Mouse (Mus musculus) kidney, adult 8-10 months (tissue): ENCODE measurements at regions not wholly inside any gene's neighbourhood (a gene's known extent, or its start where the extent isn't known, plus 50 kb on each side); places are given as distances from the start of the nearest gene placed in this dataset.

Experiments
- DNase-seq, 2 experiments: peaks; one replicate each; pipeline ENCODE4 v3.0.0; 2022

DNA sequence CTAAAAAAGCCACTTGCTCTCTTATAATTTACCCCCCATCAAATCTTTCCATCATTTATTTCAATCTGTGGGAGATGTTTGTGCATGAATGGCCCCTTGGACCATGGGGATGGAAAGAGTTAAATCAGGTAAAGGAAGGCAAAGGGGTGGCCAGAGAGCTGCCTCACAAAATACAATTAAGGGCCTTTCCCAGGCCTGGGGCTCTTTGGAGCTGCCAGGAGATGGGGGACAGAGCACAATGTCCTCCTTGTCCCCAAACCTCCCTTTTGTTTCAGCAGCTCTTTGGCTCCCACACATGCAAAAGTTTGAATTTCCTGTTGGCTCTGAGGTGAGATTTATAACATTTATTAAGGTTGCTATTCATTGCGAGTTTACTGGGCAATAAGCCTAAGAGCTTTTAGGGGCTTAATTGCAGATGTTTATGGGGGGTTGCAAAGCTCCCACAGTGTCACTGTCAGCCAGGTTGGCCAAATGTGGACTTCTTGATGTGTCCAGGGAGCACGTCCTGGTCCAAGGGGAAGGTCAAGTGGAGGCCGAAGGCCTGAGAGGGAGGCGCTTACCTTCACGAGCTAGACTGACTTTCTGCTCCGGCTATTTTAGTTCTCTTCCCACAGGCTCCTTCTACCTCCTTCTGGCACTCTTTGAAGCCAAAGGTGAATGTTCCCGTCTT is 628.5 kb downstream of the Lmo4 start:
- no peak for DNase-seq

DNA sequence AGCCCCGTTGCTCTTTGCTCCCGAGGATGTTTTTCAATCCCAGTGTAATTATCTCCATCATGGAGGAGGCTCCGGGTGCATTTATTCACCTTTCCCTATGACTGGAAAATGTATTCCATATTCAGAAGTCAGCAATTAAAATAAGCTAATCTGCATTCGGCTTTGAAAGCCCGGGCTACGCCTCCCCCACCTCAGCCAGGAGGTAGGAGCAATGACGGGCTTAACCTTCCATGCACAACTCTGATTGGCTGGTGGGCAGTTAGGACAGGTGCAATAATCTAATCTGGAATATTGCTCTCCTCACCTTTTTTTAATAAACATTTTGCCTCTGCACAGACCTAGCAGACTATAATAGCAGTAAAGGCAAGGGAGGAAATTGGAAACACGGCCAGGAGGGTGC is 629.3 kb downstream of the Lmo4 start:
- no peak for DNase-seq

DNA sequence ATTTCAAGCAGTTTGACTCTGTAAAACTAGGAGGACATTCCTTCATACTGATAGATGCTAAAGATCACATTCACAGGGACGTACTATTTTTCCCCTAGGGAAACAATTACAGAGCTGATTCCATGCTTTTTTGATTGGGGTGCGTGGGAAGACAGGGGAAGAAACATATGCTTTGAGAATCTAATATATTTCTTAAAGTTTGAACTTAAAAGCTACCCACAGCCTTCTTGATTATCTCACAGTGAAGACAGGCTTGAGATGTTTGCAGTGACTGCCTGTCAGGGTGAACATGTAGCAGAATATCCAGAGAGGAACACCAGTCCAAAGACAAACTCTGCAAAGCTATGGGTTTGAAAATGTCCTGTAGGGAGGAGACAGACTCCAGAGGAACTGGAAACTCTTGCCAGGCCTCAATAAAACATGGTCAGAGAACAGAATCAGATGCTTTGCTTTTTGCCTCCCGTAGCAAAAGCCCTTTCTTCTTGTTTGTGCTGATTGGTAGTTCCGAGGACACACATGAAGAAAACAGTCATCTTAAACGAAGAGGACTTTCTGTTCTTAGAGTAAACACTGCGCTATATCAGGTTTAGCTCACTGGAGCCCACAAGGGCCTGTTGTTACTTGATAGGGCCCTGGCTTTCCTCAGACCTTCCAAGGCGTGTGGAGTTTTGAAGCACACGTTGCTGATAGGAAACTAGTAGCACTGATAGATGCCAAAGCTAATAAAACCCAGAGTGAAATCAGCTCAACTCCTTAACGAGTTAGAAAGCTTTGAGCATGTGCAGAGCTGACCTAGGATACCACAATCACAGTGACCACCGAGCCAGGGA is 630.8 kb downstream of the Lmo4 start:
- DNase-seq: no peak

DNA sequence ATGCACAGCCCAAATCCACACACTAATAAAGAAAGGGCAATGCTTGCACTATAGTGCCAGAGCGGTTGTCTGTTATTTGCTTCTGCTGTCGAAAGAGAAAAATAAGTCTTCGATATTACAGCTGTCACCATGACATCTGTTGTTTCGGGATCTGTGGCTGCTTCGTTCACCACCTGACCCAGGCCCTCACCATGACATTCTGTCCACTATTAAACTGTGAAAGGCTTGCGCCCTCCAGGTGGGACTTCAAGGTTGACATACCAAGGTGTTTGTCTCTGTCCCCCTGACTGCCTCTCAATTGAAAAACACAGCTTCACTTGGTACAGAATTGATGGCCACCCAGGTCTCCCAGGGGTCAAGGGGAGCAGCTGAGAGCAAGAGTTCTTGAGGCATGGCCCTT is 635.1 kb downstream of the Lmo4 start:
- no peak for DNase-seq

DNA sequence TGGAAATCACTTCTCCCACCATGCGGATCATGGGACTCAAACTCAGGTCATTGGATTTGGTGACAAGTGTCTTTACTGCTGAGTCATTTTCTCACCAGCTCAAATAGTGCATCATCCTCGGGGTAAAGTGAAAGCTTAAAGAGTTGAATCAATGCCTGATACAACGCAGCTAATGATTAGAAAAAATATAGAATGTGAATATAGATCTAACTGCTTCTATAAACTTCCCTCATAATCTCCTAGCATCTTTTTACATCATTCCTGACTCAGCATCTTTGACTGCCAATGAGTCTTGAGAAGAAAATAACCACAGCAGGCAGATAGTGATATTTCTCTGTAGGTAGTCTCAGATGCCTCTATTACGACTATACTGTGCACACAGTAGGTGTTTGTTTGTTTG is 640.0 kb downstream of the Lmo4 start:
- no peak for DNase-seq

DNA sequence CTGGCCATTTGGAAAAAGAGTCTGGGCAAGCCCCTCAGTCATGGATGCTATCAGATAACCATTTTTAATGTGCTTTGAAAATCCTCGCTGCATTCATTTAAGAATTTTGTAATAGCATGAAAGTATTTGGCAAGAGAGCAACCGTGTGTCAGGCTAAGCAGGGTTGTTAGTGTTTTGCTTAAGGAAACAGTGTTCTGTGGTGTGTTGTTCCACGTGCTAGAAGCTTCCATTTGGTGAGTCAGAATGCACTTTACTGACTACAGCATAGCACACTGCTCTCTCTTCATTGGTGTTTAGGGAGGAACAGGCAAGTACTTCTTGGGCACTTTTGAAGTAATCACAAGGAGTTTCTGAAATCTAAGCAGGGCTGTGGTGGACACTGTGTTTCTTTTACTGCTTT is 661.0 kb upstream of the Pkn2 start:
- DNase-seq: no peak

DNA sequence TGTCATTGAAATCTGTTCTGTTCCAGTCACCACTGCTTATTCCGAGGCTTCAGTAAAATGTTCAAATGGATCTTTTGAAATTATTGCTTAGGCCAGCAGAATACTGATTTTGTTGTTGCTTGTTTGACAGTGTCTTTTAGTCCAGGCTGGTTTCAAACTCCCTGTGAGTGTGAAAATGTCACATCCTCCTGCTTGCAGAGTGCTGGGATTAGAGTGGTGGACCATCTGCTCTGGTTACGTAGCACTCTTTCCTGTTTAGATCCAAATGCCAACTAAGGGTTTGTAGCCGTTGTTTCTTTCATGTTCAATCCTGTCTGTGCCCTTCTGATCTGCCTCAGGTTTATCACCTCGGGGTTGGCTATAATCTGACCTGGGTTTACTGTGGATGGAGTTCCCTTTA is 646.2 kb upstream of the Pkn2 start:
- DNase-seq: no peak

DNA sequence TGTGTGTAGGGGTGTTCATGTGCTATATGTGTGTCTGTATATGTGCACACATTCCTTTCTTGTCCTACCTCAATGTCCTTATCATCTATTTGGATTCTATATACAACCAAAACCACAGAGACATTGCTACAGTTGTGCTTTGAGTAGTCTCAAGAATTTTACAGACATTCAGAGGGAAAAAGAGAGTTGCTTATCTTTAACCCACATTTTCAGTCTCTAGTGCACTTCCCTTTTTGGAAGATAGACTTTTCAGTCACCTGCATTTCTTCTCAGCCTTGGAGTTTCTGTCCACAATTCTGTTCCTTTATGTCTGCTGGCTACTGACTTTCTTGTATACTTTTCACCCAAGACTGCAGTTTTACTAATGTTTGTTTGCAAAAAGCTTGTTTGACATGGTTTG is 645.5 kb upstream of the Pkn2 start:
- DNase-seq: no peak

DNA sequence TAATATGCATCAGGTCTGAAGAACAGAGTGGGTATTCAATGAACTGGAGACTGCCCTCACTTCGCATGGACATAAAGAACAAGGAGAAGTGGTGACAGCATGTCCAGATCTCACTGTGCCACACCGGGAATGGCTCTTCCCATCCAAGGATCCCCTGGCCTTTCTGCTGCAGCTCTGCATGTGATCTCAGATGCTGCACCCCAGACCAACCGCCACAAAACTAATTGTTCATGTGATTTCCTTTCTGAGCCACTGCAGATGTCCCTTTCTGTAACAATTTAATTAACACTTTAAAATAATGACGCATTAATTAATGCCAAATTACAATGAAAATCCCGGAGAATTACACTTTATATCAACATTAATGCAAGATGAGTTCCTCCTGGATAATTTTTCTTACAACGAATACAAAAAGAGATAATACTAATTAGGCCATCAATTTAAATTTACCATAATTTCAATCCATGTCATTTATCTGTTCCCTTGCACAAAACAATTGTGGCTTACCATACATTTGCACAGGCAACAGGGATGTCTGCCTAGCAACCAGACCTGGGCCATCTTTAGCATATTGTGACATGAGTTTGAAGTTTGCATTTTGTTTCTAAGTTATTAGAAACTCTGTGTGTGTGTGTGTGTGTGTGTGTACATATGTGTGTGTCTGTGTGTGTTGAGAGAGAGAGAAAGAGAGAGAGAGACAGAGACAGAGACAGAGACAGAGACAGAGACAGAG is 630.9 kb upstream of the Pkn2 start:
- no peak for DNase-seq

DNA sequence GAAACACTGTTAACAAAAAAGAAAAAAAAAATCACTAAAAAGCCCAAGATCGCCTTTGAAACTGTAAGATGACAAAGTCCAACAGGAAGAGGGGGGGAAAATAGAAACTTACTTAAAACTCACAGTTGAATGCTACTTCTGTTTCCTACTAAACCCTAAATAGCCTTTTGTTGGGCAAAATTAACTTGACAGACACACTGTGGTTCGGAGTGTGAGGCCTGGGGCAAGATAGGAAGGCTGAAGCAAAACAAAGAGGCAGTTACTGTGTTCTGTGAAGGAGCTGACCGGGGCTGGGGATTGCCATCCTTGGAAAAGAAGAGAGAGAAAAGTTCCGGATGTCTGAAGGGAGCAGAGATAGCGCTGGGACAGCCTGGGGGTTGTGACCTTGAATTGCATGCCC is 627.7 kb upstream of the Pkn2 start:
- no peak for DNase-seq

DNA sequence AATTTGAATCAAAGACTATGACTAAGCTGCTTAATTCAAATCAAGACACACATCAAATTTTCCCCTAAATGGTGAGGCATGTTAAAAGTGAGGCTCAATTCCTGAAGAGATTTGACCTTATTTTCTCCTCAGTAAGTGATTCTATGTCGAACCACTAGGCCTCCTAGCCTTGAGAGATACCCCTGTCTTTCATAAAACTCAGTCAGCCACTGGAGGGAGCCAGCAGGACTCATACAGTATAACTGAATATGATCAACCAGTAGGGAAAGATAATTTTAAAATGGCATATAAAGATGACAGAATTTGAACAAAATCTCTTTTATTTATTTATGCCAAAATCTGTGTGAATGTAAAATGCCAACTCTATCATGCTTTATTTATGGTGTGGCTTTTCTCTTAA is 626.5 kb upstream of the Pkn2 start:
- DNase-seq: peak in 1 of 2 experiments; percentile 23

DNA sequence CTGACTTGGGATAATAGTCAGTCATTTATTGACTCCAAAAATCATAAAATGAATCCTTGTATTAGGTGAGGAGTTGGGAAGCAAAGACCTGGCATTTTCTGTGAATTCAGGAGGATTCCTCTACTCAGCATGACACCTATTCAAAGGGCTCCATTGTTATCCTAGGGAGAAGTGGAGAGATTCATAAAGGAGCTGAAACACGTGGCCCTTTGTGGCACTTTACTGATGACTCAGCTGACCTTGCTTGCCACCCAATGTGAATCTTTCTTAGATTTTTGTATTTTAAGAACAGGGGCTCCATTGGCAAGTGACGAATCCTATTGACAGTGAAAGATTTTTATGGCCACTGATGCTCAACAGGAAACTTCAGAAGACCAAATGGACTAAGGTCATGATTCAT is 619.2 kb upstream of the Pkn2 start:
- DNase-seq: no peak

DNA sequence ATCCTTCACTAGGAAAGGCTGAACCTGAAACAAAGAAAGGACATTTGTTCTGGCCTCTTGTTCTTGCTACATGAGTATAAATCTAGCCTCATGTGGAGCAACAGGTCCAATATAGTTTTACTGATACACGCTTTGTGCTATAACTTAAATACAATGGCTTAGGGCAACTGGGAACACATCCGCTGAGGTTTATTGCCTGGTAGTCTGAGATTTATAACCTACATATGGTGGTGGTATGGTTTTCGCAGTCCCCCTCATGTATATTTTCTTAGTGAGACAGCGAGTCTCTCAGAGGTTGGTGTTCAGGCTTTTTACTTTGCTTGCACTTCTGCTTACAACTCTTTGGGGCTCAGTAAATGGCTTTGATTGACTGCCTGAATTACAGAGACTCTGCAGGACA is 613.6 kb upstream of the Pkn2 start:
- no peak for DNase-seq

DNA sequence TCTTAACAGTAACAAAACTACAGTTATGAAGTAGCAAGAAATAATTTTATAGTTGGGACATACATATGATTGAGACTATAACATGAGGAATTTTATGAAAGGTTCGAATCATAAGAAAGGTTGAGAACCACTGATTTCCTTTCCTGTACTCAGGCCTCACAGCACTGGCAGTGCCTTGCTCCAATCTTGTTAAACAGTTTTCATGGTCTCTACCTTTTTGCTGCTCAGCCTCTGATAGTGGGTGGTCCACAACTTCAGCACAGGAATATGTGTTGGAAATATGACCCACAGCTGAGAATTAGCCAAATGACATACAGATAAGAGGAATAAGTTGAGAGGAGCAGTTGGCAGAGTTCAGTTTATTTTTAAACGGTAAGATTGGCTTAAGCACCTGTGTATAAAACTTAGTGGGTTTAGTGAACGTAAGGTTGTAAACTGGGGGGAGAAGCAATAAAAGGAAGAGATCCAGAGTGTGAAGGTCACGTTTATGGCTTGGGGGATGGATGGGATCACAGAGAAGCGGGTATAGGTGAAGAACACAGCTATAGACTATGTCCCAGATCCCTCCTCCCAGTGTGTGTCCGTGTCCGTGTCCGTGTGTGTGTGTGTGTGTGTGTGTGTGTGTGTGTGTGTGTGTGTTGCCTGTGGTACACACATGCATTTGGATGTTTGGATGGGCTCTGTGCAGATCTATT is 596.3 kb upstream of the Pkn2 start:
- DNase-seq: no peak

DNA sequence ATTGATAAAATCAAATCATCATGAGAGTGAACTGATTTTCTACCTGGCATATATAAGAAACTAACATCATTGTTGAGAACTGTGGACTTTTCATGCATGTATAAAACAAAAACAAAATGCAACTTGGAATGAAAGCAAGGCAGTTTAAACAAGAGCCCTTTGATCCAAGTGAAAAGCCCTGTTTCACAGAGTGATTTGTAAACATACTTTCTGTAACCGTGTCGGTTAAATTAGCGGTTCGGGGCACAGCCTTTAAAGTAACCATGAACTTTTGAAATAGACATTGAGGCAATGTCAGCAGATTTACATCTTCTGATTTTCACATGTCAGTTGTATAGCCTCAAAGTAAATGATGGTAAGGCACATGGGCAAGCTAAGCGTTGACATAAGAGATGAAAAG is 593.7 kb upstream of the Pkn2 start:
- DNase-seq: no peak

DNA sequence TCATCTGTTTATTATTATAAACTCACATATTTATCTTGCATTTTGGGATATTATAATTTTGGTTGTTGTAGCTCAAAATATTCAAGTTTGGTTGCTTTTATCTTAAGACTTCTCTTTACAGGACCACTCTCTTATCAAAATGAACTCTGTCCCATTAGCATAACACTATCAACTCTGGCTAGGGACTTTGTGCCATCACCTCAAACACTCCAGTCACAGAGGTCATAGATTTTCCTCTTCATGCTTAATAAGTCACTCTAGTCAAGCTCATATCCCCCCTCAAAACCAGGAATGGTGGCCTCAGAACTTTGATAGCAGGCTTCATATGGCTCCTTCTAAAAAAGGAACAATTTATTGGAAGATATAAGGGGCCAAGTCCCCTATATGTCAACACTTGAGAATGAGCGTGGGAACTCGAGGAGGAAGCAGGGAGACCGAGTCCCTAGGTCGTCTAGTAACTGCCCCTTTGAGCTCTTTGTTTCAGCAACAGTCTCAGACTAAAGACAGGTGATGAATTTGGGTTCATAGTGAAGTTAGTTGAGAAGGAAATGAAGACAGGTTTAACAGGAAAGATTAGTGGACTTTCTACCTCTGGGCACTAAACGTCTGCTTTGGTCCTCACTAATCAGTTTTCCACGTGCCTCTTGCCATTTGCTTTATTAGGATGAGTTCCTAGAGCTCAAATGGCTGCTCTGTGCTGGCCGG is 565.4 kb upstream of the Pkn2 start:
- no peak for DNase-seq

DNA sequence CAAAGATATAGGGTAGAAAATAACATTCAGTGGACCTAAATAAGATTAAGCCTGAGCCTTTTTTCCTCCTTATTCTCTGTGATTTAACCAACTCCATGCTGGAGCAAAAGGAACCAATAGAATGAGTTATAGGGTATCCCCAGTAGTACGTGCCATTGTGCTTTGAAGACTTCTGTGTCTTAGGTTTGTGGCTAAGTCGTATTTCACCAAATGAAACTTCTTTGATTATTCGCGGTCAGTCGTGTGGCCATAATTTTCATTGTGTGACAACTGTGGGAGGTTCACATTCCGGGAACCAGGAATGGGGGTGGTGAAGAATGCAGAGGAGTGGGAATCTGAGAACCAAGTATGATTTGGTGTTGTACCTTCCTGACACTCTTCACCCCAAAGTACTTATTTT is 535.6 kb upstream of the Pkn2 start:
- no peak for DNase-seq

DNA sequence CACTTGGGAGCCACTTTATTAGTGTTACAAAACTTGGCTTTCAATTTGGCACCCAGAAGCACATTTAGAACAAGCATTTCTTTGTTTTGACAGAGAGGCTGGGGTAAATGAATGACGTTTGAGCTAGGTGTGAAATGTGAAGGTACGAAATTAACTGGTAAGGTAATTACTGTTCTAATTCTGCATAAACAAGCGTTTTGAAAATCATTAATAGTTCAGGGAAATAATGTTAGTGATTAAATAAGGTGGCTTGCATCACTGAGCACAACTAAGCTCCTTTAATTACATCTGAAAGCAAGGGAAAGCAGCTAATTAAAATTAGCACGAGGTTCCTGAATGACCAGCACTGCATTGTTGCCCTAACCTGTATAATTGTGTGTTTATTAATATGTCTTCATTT is 529.9 kb upstream of the Pkn2 start:
- peak in 1 of 2 experiments; percentile 0 for DNase-seq

DNA sequence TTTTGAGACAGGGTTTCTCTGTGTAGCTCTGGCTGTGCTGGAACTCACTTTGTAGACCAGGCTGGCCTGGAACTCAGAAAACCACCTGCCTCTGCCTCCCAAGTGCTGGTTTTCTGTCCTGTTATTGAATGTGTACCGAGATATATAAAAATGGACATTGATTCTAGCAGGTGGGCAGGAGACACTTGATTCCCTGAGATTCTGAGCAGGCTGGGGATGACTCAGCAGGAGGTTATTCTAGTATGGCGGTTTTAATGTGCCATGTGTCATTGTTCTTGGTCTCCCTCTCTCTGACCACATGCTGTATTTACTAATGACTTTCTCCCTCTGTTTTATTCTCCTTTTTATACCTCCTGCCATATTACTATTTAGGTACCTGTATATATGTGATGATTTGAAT is 517.2 kb upstream of the Pkn2 start:
- DNase-seq: no peak

DNA sequence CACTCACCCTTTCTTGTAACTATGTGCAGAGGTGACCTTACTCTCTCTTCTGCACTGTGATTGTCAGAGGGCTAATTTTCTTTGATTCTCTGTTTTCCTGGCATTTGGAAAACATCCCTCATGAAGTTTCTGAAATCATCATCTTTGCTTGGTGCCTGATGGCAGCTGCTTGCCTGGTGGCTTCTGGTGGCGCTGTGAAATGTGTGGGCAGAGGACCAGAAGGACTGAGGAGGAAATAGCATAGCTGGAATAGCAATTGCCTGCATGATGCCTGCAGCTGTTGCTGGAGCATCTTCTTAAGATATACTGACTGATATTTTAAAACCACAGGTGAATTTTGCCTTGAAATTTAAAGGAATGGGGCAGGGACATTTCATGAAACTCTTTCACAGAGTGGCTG is 502.6 kb upstream of the Pkn2 start:
- no peak for DNase-seq

DNA sequence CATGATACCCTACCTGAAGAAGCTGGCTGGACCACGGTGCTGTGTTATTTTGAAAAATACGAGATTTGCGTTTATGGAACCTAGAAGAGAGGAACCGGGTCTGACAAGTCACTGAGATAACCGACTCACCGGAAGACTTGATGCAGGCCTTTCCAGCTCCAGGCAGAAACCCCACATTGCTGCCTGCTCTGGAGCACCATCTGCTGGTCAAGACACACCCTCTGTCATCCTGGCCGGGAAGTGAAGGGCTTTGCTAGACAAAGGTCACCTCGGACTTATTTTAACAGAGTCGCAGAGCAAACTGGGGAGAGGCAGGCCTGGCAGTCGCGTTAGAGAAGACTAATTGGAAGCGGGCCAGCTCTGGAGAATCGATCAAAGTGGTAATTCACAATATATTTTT is 497.4 kb upstream of the Pkn2 start:
- peak; percentile 60 to 79 for DNase-seq

DNA sequence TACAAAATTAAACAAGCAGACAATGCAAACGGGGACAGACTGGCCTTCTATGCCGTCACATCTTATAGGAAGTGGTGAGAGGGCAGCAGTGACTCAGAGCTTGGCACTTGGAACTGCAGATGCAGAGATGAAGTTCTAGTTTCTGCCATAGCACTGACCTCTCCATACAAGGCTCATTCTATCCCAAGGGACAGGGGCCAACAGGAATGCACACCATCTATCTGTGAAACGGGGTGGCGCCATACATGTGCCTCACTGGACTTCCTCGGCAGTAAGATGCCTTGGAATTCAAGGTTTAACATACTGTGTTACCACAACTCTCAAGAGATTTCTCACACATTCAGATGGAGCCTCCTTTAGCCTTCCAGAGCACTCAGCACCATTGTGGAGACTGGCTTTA is 495.6 kb upstream of the Pkn2 start:
- DNase-seq: no peak

DNA sequence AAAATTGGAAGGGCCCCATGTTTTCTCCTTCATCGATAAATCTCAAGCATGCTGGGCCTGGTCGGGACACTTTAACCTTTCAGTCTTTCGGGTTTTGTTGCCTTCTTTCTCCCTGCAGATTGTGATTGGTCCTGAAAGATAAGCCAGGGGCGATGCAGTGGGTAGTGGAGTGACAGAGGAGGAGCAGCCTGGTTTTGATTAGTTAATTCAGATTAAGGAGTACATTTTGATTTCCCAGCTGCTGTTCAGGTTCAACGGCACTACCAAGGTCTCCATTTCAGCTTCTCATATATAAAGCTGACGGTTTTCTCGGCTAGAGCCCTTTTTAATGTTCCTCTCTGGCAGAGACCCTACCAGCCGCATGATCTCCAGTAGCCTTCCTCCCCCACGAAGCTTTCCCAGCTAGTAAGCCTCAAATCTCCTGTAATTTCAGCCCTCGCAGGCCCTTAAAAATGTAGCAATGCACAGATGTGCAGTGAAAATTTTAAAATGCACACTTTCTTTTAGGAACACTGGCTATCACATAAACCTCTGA is 493.8 kb upstream of the Pkn2 start:
- no peak for DNase-seq
